Mouse (Mus musculus) layer of hippocampus, adult 18-20 months (tissue): ENCODE results near the gene Ypel3. TPM values are rescaled to one million over a fixed set of nuclear protein-coding genes. Genes with fewer than 3 reads are reported as not detected.
"Not testable (repeated sequence)": the region's sequence is repeated elsewhere in the genome, so short reads cannot be mapped to it uniquely, and the experiment has no call there.

Source experiments
- DNase-seq, 2 experiments: peaks; one replicate each; pipeline ENCODE4 v3.0.0; 2022; ENCODE audit warnings: low spot score in 2 of 2
- long read RNA-seq: library from polyadenylated mRNA; stranded (forward); transcript quantifications from one replicate; pipeline ENCODE4 v2.0.0, GENCODE M21; 2021
- total RNA-seq, 2 experiments: library from RNA; stranded (reverse); gene quantifications; 2 replicates each; pipeline ENCODE4 v1.2.3; 2021

Gene Ypel3
- total RNA-seq = 100 to 1,000 TPM; 286 to 300 TPM
- long read RNA-seq, transcript Ypel3-201 (5 exons, 973 nt) = major isoform, 182 of 207 reads
- long read RNA-seq, transcript Ypel3-203 (4 exons, 1,594 nt) = minor isoform, 7 of 207 reads
- long read RNA-seq, partial matches to known transcripts = 1 of 207 reads
- long read RNA-seq, other reads (novel, unspliced or antisense) = 17 of 207 reads

DNA sequence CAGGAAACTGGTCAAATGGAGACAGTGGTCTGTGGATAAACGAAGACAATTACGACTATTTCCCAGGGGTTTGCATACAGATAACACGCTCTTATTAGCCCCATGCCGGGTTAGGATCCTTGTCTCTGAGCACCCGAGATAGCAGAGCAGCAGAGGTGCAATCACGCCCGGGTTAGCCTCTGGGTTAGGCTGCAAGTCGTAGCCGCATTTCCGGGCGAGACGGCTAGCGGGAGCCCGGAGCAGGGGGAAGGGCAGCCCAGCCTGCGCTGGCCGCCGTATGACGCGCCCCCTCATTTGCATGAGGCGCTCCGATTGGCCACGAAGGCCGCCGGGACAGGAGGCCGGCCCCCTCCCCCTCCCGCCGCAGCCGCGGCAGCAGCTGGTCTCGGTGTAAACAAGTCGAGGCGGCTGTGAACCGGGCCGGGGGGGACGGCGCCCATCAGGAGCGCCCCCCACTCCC is at the start of gene Ypel3:
Gene Ypel3, plus strand, starts transcription at position 358 of the 460 bp plus-strand sequence.
- peak; percentile 95 to 97 for DNase-seq

DNA sequence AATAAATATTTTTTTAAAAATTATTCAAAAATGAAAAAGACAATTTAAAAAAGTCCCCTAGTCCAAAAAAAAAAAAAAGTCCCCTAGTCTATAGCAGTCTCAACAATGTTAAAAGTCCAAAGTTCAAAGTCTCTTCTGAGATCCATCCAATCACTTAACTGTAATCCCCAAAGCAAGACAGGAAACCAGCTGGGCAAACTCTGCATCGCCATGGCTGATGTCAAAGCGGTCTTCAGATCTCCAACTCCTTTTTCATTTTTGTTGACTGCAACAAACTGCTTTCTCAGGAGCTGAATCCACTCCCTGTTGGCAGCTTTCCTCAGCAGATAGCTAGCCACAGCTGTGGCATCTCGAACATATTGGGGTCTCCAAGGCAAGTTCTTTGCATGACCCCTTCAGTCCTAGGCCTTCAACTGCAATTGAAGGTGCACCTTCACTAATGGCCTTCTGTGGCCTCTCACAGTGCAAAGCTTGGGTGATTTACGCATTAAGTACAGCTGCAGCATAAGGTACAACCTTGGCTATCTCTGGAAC is 46.4 kb upstream of the Ypel3 start:
- DNase-seq = not testable (repeated sequence)

DNA sequence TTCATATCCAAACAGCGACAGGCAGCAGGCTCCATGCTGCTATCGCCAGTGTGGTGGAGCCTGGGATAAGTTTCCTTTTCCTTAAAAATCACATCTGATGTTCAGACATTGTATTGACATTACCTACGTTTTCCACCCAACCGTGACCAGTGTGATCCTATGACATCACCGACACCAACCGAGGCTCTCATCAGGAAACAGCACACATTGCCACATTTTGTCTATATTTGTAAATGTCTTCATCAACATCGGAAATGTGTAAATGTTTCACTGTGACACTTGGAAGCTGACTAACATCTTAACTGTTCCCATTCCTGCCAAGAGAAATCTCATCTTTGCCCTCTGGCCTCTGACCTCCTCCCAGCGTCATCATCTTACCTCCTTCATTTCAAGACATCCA is 40.6 kb upstream of the Ypel3 start:
- no peak for DNase-seq

DNA sequence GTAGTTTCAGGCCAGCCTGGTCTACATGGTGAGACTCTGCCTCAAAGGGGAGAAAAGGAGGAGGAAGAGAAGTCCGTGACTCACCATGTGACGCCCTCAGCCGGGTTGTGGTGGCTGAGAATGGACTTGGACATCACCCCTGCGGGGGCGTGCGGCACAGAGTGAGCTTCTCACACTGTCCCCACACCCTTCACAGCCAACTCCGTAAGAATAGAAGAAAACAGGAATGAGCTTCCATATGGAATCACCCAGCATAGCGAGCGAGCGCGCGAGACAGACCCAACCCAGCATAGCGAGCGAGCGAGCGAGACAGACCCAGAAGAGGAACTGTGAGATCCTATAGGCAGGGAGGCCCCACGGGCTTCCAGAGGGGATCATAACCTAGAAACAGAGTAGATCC is 37.2 kb upstream of the Ypel3 start:
- DNase-seq = no peak

DNA sequence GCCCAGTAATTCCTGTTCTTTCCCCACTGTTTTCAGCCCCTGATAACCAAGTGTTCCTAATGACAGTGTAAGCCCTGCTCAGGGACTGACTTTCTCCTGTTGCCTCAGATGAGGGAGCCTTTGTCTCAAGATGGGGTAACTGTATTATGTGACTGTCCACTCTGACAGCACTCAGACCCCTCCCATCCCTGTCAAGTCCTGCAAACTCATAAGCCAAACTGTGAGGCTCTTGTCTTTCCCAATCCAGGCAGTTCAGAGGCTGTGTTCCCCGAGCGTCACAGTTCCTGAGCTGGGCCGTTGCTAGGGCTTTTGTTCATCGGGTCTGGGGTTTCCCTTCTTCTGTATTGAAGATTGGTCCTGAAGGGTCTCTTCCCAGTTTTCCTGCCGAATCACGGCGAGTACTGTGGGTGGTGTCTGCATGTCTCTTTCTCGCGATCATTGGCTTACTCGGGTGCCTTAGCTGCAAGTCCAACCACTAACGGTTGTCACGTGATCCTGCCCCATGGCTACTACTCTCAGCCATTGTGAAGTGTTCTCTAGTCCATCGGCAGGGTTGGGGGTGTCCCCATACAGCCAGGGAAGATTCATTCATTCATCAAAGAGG is 36.5 kb upstream of the Ypel3 start:
- no peak for DNase-seq

DNA sequence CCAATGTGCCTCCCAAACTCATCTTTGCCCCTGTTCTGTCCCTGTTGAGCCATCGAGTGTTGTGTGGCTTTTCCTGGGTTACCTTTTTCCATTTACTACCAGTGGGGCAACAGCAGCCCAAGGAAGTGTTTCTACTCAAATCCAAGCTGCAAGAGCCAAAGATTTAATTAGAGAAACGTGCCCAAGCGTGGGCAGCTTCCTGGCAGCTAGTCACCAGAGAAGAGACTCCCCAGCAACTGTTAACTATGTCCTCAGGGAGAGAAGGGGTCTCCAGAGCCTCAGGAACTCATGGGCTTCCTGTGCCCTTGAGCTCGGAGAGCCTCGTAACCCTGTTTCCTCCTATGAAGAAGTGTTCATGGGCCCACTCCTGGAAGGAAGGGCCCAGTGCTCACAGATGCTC is 35.8 kb upstream of the Ypel3 start:
- no peak for DNase-seq

DNA sequence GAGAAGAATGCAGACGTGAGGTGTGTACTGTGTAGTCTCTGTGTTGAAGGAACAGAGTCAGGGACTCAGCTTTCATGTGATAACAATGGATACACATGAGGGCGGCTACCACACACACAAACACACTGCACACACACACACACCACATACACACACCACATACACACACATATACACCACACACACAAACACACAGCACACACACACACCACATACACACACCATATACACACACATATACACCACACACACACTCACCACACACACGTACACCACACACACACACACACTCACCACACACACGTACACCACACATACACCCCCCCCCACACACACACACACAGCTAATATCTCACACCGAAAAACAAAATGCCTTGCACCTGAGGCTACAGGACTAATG is 35.3 kb upstream of the Ypel3 start:
- DNase-seq = no peak

DNA sequence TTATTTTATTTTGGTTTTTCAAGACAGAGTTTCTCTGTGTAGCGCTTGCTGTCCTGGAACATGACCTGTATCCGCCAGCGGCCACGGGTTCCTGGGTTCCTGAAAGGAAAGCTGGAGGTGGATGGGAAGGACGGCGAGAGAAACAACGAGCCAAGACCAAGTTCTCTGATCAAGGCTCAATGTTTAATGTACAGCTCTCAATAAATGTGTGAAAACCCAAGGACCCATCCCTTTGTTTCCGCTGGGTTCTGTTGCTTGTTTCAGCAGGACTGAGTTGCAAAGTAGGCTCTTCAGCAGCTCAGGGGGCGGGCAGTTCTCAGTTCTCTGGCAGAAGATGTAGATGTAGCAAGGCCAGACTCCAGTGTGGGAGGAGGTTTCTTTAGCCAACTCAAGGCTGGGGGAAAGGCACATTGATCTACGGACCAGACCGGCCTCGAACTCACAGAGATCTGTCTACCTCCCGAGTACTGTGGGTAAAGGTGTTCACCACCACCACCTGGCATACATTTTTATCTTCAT is 34.7 kb upstream of the Ypel3 start:
- DNase-seq = no peak

DNA sequence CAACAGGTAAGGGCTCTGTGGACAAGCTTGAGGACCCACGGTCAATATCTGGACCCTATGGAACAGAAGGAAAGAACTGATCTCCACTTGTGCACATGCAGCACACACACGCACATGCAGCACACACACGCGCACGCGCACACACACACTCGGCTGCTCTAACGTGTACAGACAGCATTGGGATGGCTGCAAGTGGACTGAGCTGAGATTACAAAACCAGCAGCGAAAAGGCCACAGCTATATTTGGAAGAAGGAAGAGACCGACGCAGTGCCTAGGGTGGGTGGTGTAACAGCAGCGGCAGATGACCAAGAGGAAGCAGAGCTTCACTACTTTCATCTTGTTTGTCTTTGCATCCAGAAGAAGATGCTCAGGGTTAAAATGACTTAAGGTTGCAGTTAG is 30.7 kb upstream of the Ypel3 start:
- no peak for DNase-seq

DNA sequence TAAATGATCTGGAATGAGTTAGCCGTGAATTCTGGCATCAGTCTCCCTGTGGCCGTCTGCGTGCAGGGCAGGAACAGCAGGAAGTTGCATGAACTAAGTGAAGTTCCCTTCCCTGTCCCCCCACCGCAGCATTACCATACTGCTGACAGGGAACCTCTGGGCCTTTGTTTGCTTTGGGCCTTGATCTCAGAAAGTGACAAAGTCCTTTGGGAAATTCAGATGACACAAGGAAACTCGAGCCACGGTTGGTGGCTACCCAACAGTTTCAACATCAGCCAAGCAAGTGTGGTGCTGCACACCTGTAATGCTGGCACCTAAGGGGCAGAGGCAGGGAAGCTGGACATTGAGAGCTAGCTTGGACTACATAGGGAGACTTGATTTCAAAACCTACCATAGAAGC is 30.0 kb upstream of the Ypel3 start:
- no peak for DNase-seq

DNA sequence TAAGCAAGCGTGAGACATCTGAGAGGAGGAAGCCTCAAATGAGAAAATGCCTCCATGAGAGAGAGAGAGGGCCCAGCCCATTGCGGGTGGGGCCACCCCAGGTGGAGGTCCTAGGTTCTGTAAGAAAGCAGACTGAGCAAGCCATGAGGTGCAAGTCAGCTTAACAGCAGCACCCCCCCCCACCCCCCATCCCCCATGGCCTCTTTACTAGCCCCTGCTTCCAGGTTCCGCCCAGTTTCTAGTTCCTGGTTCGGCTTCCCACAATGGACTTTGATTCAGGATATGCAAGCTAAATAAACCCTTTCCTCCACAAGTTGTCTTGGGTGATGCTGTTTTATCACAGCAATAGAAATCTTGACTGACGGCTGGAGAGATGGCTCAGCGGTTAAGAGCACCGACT is 27.9 kb upstream of the Ypel3 start:
- DNase-seq = no peak

DNA sequence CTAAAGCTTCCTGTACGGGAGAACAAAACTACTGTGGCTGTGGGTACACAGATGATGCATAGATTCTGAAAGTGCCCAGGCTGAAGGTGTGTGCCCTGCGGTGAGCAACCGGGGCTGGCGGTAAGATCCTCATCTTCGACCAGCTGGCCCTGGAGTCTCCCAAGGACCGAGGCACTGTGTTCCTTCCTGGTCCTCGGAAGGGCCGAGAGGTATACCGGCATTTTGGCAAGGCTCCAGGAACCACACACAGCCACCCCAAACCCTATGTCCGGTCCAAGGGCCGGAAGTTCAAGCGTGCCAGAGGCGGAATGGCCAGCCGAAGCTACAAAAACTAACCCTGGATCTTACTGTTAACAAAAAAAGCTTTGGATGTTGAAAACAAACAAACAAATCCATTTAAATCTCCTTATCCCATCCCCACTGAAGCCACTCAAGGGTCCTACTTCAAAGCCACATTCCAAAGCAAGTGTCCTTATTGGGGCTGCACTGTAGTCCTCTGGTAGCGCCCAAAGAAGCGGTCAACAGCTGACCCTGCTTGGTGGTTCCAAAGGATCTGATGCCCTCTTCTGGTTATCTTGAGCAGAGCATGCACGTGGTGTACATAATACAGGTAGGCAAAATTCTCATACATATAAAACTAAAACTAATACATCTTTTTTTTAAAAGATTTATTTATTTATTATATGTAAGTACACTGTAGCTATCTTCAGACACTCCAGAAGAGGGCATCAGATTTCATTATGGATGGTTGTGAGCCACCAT is 27.0 kb upstream of the Ypel3 start:
- DNase-seq = no peak

DNA sequence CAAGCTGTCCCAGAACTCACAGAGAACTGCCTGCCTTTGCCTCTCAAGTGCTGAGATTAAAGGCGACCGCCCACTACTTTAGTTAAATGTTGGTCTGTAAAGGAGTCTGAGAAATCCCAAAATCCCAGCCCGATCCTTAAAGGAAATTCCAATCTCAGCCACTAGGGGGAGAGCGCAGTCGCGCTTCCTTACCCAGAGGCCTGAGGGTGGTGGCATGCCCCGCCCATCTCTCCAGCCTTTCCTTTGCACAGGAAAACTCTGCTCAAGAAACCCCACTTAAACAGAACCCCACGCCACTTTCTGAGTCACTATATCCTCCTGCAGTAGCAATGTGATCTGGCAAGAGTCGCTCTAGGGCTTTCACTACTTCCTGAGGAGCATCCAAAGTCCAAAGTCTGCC is 21.9 kb upstream of the Ypel3 start:
- peak in 1 of 2 experiments; percentile 81 for DNase-seq

DNA sequence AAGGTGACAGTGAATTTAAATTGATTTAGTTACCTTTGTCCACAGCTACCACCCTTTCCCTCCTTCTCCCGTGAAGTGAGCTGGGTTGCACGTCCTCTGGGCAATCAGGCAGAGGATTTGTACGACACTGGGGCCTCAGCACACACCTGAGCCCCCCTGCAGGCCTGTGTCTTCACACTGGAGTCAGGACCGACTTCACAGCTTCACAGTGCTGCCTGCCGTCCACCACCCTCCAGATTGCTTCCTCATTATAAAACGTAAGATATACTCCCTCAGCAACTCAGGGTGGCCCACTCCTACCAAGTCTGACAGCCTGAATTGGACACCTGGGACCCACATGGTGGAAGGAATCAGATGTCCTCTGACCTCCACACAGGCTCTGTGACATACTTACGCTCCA is 18.2 kb upstream of the Ypel3 start:
- no peak for DNase-seq

DNA sequence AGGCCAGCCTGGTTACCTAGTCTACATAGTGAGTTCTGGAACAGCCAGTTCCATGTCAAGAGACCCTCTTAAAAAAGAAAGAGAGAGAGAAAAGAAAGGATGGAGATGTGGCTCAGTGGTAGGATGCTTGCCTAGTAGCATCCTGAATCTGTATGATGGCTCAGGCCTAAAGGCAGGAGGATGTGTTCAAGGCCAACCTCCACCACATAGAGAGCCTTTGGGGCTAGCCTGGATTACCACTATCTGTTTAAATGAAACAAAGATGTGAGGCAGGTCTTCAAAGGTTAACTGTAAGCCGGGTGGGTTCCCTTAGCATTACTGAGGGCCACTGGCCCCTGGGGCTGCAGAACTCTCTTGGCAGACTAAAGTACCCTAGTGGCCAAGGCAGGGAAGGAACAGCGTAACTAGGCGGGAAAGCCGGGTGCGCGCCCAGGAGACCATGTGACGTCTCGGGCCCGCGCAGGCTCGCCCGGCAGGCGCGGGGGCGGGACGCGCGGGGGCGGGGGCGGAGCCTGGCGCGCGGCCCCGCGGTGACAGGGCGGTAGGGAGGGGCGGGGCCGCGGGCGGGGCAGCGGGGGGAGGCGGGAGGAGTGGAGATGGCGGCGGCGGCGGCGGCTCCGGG is 17.6 kb upstream of the Ypel3 start, which contains the start of gene Mapk3:
Gene Mapk3, plus strand, starts transcription at position 552 of the 622 bp plus-strand sequence.
- DNase-seq = peak; percentile 80 to 92

DNA sequence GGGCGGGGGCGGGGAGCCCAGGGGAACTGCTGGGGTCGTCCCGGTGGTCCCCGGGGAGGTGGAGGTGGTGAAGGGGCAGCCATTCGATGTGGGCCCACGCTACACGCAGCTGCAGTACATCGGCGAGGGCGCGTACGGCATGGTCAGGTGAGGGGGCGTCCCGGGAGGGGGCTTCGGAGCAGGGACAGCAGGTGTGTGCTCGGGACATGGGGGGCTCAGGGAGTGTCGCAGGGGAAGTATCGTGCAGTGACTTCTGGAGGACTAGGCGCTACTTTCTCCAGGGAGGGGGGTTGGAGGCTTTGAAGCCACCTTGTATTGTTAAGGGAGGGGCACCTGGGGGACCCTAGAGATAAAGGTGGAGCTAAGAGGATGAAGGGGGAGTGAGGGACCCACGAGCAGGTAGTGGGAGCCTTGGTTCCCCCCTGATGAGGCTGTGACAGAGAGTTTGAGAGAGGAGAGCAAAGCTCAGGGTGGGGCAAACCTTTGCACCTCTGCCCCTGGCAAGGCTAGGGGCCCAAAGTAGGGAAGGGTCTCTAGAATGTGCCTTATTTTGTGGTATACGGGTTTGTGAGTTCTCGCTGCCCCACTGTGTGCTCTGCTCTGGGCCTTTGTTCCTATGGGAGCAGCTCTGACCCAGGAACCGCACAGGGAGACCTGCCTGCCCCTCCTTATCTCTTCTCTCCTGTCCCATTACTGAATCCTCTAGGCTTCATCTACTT is 16.9 kb upstream of the Ypel3 start:
- DNase-seq = no peak

DNA sequence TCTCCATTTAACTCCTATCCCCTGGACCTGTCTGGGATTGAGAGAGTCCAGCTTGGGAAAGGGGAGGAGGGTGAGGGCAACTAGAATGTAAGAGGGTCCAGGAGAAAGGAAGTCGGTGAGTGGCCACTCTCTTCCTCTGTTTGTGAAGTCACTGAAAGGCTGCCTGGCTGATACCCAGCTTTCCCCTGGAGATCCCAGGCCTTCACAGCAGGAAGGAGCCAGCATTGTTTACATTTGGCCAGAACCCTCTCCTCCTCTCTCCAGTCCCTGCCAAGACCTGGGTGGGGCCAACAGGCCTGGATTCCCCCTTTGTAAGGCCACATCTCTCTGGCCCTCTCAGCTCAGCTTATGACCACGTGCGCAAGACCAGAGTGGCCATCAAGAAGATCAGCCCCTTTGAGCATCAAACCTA is 16.4 kb upstream of the Ypel3 start:
- DNase-seq = no peak

DNA sequence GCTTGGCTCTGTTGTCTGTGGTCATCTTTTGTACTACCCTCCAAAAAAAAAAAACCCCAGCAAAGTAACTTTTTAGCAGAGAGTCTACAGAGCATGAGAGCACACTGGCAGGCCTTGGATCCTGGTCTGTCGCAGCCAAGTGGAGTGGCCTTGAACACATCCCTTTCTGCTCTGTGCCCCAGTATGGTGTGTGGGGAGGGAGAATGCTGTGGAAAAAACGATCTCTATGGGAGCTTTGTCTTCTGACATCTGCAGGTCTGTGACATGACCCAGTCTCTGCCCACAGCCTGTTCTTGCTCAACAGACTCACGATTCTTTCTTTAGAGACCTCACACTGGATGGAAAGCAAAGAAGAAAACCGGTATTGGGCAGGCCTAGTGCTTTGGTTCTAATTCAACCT is 15.8 kb upstream of the Ypel3 start:
- no peak for DNase-seq

DNA sequence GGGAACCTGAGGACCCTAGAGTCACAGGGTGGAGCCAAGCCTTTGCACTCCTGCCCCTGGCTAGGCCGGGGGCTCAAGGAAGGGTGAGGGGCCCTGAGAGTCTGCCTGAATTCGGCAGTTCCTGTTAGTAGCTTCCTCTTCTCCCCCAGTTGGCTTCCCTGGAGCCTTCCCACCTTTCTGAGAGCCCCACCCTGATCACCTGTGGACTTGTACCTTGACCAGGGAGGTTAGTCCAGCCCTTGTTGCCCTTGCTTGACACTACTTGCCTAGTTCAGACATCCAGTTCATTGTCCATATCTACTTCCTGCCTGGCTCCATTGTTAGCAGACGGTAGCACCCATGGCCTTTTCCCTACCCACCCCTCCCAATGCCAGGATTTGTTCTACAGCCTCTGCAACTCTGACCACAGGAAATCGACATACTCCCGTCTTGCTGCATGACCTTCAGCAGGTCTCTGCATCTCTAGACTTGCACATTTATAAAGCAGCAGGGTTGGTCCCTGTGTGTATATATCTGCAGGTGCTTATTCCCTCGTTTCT is 15.2 kb upstream of the Ypel3 start:
- no peak for DNase-seq

DNA sequence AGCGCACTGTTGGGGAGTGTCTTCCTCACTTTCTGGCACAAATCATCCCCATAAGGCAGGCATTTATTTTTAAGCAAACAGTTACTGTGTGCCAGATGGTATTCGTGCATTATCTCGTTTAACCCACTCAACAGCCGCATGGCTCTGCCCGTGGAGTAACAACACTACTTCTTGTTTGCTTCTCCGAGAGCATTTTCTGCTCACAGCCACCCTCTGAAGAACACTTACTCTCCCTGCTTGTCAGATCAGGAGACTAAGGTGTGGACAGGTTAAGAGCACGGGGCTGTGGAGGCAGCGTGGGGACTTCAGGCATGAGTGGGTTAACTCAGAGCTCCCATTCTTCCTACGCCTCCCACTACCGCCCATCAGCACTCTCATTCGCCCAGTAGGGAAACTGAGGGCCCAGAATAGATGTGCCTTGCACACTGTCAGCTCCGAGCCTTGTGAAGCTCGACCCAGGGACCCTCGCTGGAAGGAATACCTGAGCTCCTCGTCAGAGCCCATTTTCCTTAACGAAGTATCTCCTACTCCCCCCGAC is 14.2 kb upstream of the Ypel3 start:
- DNase-seq = peak; percentile 68 to 88
